Mouse (Mus musculus) hindbrain, embryonic 10.5 days (tissue): ENCODE data around the gene Krt80. TPM values are rescaled to one million over a fixed set of nuclear protein-coding genes. Genes with fewer than 3 reads are reported as not detected.

Source experiments
- DNase-seq: peaks from one replicate; pipeline ENCODE4 v3.0.0-alpha.2; 2017; ENCODE audit warnings: low spot score
- H3K27ac ChIP-seq: fragments of 300-500 bp; sonication (generic); 2 replicates; pipeline ENCODE4 v1.5.1; 2016; ENCODE audit warnings: mild to moderate bottlenecking, moderate library complexity
- H3K27me3 ChIP-seq: fragments of 300-500 bp; sonication (generic); 2 replicates; pipeline ENCODE4 v1.6.1; 2016; ENCODE audit warnings: mild to moderate bottlenecking; ENCODE audit not compliant: poor library complexity, insufficient read depth, severe bottlenecking
- H3K36me3 ChIP-seq: fragments of 300-500 bp; sonication (generic); 2 replicates; pipeline ENCODE4 v1.6.1; 2016; ENCODE audit warnings: mild to moderate bottlenecking, moderate library complexity
- H3K4me1 ChIP-seq: fragments of 300-500 bp; sonication (generic); replicated peaks from 2 replicates; pipeline ENCODE4 v1.6.1; 2016; ENCODE audit warnings: mild to moderate bottlenecking
- H3K4me3 ChIP-seq: fragments of 300-500 bp; sonication (generic); 2 replicates; pipeline ENCODE4 v1.5.1; 2016; ENCODE audit warnings: mild to moderate bottlenecking, moderate library complexity
- H3K9me3 ChIP-seq: fragments of 300-500 bp; sonication (generic); 2 replicates; pipeline ENCODE4 v1.6.1; 2016; ENCODE audit warnings: mild to moderate bottlenecking, moderate library complexity
- WGBS: fragments of 180-500 bp; shearing (Covaris S2); methylation state at CpG from one replicate; pipeline ENCODE4 v1.1.7; 2016; 5-methylcytosine and 5-hydroxymethylcytosine counted together
- polyA plus RNA-seq: library from polyadenylated mRNA; unstranded; fragments of >200 nt; fragmentation: Nextera tagmentation; extraction: Ambion mirVana; gene quantifications from 2 replicates; pipeline ENCODE4 v1.2.1, GENCODE M21; 2016

Gene Krt80
- polyA plus RNA-seq, 1 experiment from 2014 or later, result 0.16 TPM

- peaks cover 3% of the 10 kb centered on the region; the same call in 1 of the 2 replicates for H3K27me3 ChIP-seq
- H3K4me3 ChIP-seq, result no peak overlapping the region
- no peak for DNase-seq
- no peaks in the 10 kb centered on the region for H3K9me3 ChIP-seq
- H3K36me3 ChIP-seq, result no peaks in the 10 kb centered on the region
- WGBS, result 89% methylated on average over 5 of the region's 5 CpGs
- H3K4me1 ChIP-seq, result 0 out of 2 replicates have a peak, but pooled peaks cover 11% of the 10 kb centered on the region
- no peak overlapping the region for H3K27ac ChIP-seq
Measured at GRCm38 (mm10) chr15:101390203-101390602, 20.2 kb upstream of the Krt80 start.

DNA sequence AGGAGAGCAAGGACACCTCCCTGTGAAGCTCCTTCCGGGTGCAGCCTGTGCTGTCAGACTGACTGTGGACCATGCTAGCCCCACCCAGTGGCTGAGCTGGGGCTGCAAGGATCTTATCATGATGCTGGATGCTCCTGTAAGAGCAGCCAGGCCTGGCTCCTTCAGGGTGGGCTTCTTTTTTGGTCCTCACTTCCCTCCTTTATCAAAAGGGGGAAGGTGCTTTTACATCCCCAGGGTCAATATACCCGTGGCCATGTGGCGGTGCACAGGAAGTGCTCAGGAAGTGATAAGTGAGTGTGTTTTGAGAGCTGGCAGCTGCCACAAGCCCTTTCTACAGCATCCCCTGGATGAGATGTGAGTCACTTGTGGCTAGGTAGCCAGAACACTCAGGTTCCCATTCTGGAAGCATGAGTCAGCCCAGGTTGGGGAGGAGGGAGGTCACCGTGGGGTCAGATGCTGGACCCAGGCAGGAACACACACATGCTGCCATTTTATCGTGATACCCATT, 18.1 kb upstream of the Krt80 start:
- Histone ChIP-seq H3K4me1 (0 out of 2 replicates have a peak, but pooled peaks cover 11% of the 10 kb centered on the region), H3K27me3 (peaks cover 3% of the 10 kb centered on the region; the same call in 1 of the 2 replicates), H3K36me3 (no peaks in the 10 kb centered on the region), H3K9me3 (no peaks in the 10 kb centered on the region), H3K27ac (no peak overlapping the region), H3K4me3 (no peak overlapping the region)
- no peak for DNase-seq
- 64% methylated on average over 5 of the region's 5 CpGs for WGBS

GRCm38 (mm10) chr15:101387176-101387575, 17.2 kb upstream of the Krt80 start:
- WGBS, result 61% methylated on average over 3 of the region's 3 CpGs

DNA sequence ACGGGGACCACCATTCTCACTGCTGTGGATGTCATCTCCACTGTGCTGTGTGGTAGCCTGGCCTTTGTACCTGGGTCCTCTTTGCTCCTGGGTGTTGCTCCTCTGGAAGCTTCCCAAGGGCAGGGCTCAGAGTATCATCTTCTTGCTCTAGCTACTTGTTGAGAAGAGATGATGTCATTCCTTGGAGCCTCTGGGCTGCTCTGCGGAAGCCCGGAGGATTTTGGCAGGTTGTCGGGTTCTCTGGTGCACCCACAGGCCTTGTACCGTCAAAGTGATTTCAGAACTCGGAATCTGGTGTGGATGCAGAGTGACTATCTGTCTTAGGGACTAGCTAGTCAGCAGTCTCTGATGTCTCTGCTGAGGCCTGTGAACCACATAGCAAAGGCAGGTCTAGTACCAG, 15.1 kb upstream of the Krt80 start:
- Histone ChIP-seq H3K27me3 (no peaks in the 10 kb centered on the region; the same call in 1 of the 2 replicates), H3K4me3 (no peak overlapping the region), H3K27ac (no peak overlapping the region), H3K4me1 (peaks cover 18% of the 10 kb centered on the region; the same call in 1 of the 2 replicates), H3K36me3 (no peaks in the 10 kb centered on the region), H3K9me3 (no peaks in the 10 kb centered on the region)
- no peak for DNase-seq
- 93% methylated on average over 6 of the region's 6 CpGs for WGBS

More at GRCm38 (mm10) chr15:101387176-101387575, 17.2 kb upstream of the Krt80 start:
- no peak for DNase-seq
- H3K4me3 ChIP-seq, result no peak overlapping the region
- H3K4me1 ChIP-seq, result 0 out of 2 replicates have a peak, but pooled peaks cover 14% of the 10 kb centered on the region
- H3K27me3 ChIP-seq, result no peaks in the 10 kb centered on the region
- H3K9me3 ChIP-seq, result no peaks in the 10 kb centered on the region
- H3K27ac ChIP-seq, result no peak overlapping the region
- no peaks in the 10 kb centered on the region for H3K36me3 ChIP-seq

DNA sequence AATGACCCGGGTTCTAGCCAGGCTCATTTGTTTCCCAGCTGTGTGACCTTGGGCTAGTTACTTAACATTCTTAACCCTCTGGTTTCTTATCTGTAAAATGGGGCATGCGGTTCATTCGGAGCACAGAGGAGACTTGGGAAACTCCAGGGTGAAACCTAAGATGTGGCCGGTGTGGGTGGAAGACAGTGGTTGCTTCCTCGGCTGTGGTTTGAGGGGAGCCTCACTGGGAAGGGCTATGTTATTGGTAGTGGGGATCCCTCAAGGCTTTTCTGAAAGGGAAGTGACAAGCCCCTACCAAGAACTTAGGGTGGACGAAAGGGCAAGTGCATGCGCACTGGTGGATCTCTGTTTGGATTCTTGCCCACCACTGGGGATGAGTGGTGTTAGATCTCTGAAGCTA, 14.6 kb upstream of the Krt80 start:
- H3K27me3 ChIP-seq, result no peaks in the 10 kb centered on the region; the same call in 1 of the 2 replicates
- no peak overlapping the region for H3K27ac ChIP-seq
- no peaks in the 10 kb centered on the region for H3K9me3 ChIP-seq
- H3K36me3 ChIP-seq, result no peaks in the 10 kb centered on the region
- 87% methylated on average over 7 of the region's 7 CpGs for WGBS
- DNase-seq, result no peak
- no peak overlapping the region for H3K4me3 ChIP-seq
- H3K4me1 ChIP-seq, result peaks cover 18% of the 10 kb centered on the region; the same call in 1 of the 2 replicates

GRCm38 (mm10) chr15:101382811-101383210, 12.8 kb upstream of the Krt80 start:
- Histone ChIP-seq H3K27me3 (no peaks in the 10 kb centered on the region; the same call in 1 of the 2 replicates), H3K36me3 (no peaks in the 10 kb centered on the region), H3K27ac (no peak overlapping the region), H3K4me3 (no peak overlapping the region), H3K9me3 (no peaks in the 10 kb centered on the region), H3K4me1 (peaks cover 19% of the 10 kb centered on the region; the same call in 1 of the 2 replicates)
- 65% methylated on average over 11 of the region's 11 CpGs for WGBS
- no peak for DNase-seq

GRCm38 (mm10) chr15:101381758-101382157, 11.8 kb upstream of the Krt80 start:
- Histone ChIP-seq H3K36me3 (no peaks in the 10 kb centered on the region), H3K9me3 (no peaks in the 10 kb centered on the region), H3K27ac (no peak overlapping the region), H3K4me3 (no peak overlapping the region), H3K4me1 (peaks cover 21% of the 10 kb centered on the region), H3K27me3 (no peaks in the 10 kb centered on the region; the same call in 1 of the 2 replicates)
- no peak for DNase-seq
- 69% methylated on average over 9 of the region's 9 CpGs for WGBS

DNA sequence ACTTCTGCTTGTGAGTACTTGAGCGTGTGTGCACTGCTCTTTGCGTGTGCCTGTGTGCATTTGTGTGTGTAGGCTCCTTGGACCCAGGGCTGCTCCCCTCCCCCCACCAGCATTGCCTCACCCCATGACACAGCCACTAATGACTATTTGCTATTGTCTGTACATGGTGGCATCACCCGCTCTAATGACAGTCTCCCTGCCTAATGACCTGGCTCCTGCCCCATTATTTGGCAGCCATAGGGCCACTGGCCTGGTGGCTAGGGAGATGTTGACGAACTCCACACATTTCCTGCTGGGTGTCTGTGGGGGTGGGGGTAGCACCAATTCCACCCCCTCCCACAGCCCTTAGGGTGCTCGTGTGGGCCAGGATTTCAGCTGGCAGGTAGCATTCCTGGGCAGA, 8.7 kb upstream of the Krt80 start:
- DNase-seq, result no peak
- H3K9me3 ChIP-seq, result no peaks in the 10 kb centered on the region
- H3K4me3 ChIP-seq, result no peak overlapping the region
- H3K27me3 ChIP-seq, result no peaks in the 10 kb centered on the region; the same call in 1 of the 2 replicates
- H3K27ac ChIP-seq, result no peak overlapping the region
- H3K36me3 ChIP-seq, result no peaks in the 10 kb centered on the region
- peaks cover 32% of the 10 kb centered on the region for H3K4me1 ChIP-seq
- WGBS, result 76% methylated on average over 5 of the region's 5 CpGs

DNA sequence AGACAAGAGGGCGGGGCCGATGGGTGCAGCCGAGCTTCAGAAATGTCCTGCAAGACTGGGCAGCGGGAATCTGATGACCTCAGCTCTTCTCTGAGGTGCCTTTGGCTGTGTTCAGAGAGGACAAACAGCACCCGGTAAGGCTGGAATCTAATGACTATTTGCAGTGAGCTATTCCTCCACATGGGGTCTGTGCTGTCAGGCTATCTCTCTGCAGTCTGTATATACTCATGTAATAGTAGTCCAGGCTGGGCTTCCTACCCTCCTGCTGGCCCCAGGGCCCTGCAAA, 6.8 kb upstream of the Krt80 start:
- WGBS, result 73% methylated on average over 5 of the region's 5 CpGs

DNA sequence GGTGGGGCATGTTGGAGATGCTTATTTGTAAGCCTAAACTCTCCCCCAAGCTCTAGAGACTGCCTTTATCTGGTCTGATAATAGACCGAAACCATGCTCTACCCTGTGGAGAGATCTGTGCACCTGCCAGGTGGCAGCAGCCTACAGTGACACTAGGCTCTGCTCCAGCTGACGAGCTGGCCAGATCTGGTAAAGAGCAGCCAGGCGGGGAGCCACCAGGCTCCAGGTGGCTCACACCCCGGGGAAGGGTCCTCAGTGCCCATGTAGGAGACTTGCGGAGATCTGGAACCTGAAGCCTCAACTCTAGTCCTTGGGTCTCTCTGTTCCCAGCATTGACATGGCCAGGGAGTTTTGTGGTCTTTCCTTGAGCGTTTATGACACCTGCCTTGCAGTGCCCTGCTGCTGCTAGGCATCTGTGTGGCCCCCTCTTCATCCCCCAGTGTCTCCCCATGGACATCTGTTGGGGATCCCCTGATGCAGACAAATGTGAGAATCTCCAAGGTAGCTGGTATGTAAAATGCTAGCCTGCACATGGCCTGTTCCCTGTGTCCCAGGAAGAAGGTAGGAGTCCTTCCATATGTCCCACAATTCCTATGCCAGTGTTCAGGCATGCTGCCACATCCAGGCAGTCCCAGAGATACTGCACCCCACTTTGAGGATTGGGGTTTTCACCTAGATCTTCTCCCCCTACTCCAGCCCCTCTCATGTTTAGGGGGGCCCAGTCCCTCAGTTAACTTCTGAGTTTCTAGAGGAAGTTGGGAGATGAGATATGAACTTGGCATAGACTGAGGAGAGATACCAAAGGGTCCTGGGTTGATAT, 6.2 kb upstream of the Krt80 start:
- Histone ChIP-seq H3K4me3 (no peak overlapping the region), H3K36me3 (no peaks in the 10 kb centered on the region), H3K9me3 (no peaks in the 10 kb centered on the region), H3K27me3 (no peaks in the 10 kb centered on the region), H3K27ac (peak overlapping the region; percentile 59; the same call in 1 of the 2 replicates), H3K4me1 (peaks cover 34% of the 10 kb centered on the region)
- DNase-seq, result no peak
- WGBS, result 68% methylated on average over 6 of the region's 6 CpGs

More for the DNA sequence above, 6.8 kb upstream of the Krt80 start:
- Histone ChIP-seq H3K36me3 (no peaks in the 10 kb centered on the region), H3K9me3 (no peaks in the 10 kb centered on the region), H3K4me3 (no peak overlapping the region), H3K27me3 (no peaks in the 10 kb centered on the region), H3K4me1 (peaks cover 36% of the 10 kb centered on the region), H3K27ac (no peak overlapping the region)
- DNase-seq, result no peak

DNA sequence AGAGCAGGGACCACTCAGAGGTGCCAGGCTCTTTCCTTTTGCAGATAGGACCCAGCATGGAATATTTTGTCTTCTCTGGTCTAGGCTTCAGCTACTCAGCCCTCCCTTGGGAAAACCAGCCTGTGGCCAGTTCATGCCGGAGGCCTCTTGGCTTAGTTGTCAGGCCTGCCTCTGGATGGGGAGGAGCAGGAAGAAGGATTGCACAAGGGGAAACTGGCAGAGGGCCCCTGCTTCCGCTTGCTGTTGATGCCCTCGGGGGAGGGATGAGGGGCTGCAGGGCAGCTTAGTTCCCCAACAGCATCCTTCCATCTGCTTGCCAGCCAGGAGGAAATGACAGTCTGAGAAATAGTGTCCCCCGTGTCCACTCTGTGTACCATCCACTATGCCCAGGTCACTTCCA, 4.9 kb upstream of the Krt80 start:
- no peak for DNase-seq
- Histone ChIP-seq H3K4me3 (no peak overlapping the region), H3K9me3 (no peaks in the 10 kb centered on the region), H3K27me3 (peaks cover 6% of the 10 kb centered on the region; the same call in 1 of the 2 replicates), H3K27ac (no peak overlapping the region; the same call in 1 of the 2 replicates), H3K36me3 (no peaks in the 10 kb centered on the region), H3K4me1 (peaks cover 39% of the 10 kb centered on the region)
- WGBS, result 68% methylated on average over 4 of the region's 4 CpGs

DNA sequence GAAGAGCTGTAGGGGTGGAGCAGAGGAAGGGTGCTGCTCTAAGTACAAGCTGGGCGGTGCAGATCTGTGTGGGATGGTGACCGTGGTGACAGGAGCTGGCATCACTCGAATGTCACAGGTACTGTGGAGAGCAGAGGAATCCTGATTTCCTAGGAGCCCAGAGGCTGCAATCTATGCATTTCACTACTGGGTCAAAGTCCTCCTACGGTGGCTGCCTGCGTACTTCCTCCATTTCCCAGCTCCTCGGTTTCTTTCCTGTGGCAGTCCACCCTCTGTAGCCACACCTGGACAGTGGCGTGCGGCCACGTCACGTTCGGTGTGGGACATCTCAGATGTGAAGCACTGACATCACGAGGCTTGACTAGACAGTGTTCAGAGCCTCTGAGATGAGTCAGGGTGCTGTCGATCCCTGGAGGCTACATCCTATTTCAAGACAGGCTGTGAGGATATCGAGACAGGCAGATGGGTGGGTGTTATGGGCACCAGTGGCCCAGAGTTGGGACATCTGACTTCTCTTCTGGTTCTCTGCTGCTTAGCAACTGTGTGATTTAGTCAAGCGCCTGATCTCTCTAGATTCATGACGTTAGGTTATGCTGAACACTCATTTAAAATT, 3.4 kb upstream of the Krt80 start:
- WGBS, result 90% methylated on average over 16 of the region's 16 CpGs
- no peak overlapping the region for H3K4me3 ChIP-seq
- peaks cover 41% of the 10 kb centered on the region for H3K4me1 ChIP-seq
- no peaks in the 10 kb centered on the region for H3K9me3 ChIP-seq
- H3K27ac ChIP-seq, result no peak overlapping the region
- peaks cover 6% of the 10 kb centered on the region; the same call in 1 of the 2 replicates for H3K27me3 ChIP-seq
- no peak for DNase-seq
- no peaks in the 10 kb centered on the region for H3K36me3 ChIP-seq
